Mouse (Mus musculus) cerebellum, adult 9-11 months (tissue): ENCODE data around the gene Mapkapk5.
A peak's percentile ranks its signal among the peaks of the same experiment; 100 is the strongest.
"Not testable (repeated sequence)": the region's sequence is repeated elsewhere in the genome, so short reads cannot be mapped to it uniquely, and the experiment has no call there.

Experiments
- DNase-seq: peaks from one replicate; pipeline ENCODE4 v3.0.0; 2022

Gene Mapkapk5

DNA sequence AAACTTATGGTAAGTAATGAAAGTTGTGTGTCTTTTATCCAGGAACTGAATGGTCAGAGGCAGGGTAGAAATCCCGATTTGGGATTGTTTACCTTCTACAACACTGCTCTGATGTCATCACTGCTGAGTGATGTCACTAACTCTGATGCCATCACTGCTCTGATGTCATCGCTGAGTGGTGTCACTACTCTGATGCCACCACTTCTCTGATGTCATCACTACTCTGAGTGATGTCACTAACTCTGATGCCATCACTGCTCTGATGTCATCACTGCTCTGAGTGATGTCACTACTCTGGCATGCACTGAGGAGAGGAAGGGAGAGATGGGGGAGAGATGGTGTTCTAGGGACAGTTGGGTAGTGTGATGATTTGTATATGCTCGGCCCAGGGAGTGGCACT lies 16.7 kb upstream of the Mapkapk5 start:
- no peak for DNase-seq

DNA sequence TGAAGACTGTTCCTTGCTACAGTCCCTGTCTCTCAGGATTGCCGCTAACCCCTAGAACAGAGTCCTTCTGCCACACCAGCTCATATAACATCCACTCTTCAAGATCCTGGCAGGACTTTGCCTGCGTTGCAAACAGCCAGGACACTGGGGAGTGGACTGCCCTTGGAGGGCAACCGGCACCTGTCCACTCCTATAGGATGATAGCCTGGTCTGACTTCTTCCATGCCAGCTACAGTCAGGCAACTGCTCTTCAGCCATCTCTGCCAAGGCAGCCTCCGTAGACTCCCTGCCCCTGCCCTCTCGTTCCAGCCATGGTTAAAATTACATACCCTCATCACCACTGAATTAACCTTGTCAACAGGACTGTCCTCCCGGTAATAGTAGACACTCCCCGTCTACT lies 3.5 kb upstream of the Mapkapk5 start:
- DNase-seq = no peak

DNA sequence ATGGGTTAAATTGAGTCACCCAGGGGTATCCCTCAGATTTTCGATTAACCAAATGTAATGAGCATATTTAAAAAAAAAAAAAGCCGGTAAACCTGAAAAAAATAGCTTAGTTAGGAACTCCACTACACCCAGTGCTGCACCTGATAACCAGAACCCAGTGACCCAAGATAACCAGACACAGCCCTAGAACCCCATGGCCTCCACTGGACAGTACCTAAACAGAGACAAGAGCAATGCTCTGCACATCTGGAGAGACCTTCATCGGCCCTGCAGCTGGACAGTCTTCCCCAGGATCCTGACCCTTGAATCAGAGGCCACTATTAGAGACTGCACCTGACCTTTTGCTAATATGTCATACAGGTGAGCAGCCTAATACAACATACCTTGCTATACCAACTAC lies 1.4 kb upstream of the Mapkapk5 start:
- DNase-seq = peak; percentile 13

DNA sequence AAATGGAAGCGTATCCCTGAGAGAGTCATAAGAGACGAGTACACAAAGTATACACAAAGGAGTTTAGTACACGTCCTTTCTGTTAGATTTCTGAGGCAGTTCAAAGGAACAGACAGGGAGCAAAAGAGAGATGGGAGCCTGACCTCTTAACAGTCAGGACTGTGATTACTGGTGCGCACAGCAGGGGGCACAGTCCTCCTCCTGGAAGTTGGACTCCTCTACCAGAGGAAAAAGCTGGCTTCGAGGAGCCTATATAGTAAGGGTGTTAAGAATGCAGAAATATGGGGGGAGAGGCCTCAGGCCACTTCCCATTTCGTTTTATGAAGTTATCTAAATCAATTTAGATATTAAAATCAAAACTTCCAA lies 808 bp upstream of the Mapkapk5 start:
- peak; percentile 49 for DNase-seq

DNA sequence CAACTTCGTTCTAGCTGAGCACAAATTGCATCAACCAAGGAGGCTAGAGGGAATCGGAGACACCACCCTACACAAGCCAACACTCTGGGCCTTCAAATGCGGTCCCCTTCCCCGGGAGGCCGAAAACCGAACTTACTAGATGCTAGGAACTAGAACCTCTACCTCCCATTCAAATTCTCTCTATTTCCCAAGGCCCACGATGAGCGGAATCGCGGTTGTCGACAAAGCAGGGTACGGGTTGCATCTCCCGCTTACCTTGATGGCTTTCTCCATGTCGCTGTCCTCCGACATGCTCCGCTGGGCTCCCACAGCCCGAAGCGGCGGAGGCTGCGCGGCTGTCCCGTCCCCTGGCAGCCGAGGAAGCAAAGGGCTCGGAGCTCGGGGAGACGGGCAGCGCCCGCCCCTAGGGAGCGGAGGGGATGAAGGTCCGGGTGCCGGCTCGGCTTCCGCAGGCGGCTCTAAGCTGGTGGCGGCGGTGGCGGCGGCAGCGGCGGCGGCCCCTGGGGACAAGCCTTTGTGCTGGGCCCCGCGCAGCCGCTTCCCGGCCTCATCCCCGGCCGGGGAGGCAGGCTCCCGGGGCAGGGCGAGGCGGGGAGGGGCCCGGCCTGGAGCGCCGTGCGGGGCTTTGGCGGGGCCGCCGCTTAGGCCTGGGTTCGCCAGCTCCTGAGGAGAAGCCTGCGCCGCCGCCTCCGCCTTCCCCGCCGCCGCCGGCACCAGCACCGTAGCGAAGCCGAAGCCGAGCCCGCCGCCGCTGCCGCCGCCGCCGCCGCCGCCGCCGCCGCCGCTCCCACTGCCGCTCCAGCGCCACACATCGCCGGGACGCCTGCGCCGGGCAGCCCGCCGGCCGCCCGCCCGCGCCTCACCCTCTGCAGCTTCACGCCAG lies 554 bp downstream of the Mapkapk5 start, which contains the start of the genes Adam1a and Gm42878:
Adam1a (minus strand) TSS at position 573 of the 883 bp plus-strand sequence.
Gm42878 (minus strand) TSS at position 573 of the 883 bp plus-strand sequence.
- no peak for DNase-seq

DNA sequence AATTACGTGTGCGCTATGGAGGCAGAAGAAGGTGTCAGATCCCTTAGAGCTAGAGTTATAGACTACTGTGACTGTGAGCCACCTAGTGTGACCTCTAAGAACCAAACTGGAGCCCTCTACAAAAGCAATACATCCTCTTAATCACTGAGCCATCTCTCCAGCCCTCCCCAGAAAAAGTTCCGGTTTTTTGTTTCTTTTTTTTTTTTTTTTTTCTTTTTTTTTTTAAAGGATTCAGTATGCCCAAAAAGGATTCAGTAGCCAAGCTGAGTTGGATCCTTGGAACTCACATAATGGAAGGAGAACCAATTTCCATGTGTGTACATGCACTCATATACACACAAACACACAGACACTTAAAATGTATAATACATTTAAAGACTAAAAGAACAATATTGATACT lies 2.3 kb downstream of the Mapkapk5 start:
- no peak for DNase-seq

DNA sequence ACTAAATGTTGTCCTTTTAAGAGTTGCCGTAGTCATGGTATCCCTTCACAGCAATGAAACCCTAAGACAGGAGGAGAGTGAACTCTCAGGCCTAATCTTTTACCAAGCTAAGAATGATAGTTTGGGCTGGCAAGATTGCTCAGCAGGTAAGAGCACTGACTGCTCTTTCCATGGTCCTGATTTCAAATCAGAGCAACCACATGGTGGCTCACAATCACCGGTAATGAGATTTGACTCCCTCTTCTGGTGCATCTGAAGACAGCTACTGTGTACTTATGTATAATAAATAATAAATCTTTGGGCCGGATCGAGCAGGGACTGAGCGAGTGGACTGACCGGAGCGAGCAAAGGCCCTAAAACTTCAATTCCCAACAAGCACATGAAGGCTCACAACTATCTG lies 4.5 kb downstream of the Mapkapk5 start:
- no peak for DNase-seq

DNA sequence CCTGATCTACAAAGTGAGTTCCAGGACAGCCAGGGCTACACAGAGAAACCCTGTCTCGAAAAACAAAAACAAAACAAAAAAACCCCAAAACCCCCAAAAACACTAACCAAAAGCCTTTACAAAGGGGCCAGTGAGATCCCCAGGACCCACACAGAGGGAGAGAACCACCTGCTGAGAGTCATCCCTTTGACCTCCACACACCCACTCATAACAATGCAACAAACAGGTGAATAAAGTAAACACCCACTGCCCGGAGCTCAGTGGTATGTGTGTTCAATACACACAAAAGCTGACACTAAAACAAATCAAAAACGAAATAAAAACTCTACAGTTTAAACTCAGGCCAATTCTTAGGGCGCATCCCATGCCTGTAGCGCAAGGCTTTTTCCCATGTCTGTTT lies 5.6 kb downstream of the Mapkapk5 start:
- DNase-seq = no peak

DNA sequence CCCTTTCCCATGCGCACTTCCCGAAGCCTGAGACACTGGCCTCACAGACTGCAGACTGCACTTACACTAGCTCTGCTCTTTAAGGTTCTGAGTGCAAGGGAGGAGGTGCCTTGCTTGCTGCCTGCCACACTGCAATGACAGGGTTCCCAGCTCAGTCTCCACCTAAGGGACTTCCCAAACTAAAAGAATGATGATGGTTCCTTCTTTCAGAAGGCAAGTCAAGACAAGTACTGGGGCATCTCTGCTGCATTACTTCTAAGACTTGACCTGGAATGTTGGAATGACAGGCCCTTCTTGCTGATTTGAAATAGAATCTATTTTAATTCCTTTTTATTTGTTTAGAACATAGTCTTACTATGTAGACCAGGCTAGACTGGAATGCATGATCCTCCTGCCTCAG lies 8.1 kb downstream of the Mapkapk5 start:
- no peak for DNase-seq

DNA sequence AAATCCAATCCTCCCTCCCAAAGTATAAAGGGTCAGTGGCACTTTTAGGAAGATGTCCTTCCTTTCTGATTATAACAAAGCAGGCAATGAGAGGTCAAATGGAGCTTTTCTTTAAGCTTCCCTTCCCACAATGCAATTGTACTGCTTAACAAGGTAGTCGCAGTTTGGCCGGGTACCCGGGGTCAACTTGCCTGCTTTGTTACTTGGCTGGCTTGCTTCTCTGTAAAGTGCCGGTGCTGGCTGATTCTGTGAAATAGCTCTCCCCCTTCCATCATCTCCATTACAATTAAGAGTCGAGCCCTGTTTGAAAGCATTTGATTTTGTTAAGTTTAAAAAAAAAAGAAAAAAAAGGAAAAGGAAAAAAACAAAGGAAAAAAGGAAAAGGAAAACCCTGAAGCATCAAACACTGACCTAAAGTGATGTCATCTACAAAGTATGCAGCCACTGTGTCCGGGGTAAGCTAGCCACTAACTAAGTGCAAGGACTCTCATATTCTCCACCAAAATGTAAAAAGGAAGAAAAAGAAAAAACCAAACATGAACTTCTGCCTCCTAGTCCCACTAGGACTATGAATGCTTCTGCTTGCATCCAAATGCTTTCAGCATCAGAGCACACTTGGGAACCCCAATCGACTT lies 8.7 kb downstream of the Mapkapk5 start:
- no peak for DNase-seq

DNA sequence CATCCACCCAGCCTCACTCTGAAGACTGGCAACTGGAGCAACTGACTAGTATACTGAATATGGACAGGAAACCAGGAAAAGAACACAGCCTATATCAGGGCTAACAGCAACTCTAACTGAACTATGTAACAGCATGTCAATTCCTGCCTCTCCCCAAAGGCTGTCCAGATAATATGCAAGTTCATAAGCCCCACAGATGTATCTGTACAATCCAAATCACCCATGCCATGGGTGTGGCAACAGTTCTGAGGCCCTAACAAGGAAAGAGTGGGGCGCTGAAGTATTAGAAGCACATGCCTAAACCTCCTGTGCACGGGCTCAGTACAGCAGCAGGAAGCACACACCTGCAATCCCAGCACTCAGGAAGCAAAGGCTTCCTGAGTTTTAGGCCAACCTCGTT lies 10.6 kb downstream of the Mapkapk5 start:
- DNase-seq = no peak

DNA sequence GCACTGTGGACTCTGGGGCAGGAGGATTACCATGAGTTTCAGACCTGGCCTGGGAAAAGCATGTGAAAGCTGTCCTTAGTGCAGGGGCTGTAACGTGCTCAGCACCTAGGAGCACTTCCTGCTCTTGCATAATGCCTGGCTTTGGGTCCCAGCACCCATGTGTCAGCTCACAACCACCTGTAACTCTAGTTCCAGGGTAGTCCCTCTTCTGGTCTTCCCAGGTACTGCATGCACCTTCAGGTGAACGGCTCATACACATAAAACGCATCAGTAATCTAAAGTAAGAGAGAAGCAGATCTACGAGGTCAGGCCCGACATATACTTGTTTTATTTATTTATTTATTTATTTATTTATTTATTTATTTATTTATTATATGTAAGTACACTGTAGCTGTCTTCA lies 11.2 kb downstream of the Mapkapk5 start:
- no peak for DNase-seq

DNA sequence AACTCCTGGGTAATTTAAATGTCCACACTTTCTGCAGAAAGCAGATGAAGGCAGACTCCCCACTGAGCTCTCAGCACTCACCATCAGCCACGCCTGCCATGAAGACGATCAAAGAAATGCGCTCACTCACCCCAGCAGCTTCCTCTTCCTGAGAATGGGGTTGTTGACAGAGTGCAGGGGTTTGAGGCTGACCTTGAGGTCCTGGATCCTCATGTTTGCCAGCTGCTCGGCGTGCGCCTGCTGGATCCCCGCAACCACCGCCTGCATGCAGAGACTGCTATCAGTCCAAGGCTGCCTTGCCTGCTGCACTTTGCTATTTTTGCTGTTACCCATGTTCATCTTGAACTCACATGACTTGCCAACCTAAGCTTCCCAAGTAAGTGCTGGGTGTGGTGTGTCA lies 18.7 kb downstream of the Mapkapk5 start:
- no peak for DNase-seq

DNA sequence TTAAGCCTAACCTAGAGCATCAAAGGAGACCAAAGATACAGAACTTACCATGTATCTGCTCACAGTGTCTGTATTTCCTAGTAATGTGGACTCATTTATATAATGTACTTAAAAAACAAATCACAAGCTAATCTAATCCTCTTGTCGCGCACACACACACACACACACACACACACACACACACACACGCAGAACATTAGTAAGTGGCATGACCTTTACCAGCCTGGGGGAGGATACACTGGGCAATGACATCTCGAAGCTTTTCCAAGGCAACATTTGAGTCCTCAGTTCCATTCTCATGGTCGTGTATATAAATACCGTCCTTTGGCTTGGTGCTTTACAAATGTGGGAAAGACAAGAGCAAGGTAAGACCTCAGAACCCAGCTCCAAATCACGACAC lies 19.2 kb downstream of the Mapkapk5 start:
- DNase-seq = no peak

DNA sequence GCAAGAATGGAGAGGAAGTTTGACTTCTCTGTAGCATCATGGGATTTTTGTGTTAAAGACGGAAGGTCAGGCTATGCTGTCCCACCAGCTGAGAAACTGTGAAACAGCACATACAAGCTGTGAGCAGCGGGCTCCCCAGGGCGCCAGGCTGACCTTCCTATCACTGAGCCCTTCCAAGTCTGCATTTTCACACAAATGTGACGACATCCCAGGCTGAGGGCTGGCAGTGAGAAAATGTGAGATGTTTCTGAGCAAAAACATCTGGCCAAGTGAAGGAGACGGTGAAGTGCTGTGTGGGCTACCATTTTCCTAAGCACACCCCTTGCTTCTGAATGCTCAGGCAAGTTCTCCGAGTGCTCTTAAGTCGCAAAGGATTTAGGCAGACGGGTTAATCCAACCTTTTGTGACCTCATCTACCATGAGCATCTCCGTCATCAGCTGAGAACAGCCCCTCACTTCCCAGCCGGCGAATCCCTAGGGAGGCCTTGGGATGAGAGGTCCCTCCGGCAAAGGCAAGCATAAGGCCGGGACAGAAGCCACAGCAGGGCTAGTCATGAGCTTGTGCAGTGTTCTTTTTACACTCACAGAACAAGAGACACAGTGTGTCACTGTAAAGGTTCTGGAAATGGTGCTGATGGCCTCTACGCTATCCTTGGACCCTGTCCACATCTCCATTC lies 19.8 kb downstream of the Mapkapk5 start:
- DNase-seq = no peak

DNA sequence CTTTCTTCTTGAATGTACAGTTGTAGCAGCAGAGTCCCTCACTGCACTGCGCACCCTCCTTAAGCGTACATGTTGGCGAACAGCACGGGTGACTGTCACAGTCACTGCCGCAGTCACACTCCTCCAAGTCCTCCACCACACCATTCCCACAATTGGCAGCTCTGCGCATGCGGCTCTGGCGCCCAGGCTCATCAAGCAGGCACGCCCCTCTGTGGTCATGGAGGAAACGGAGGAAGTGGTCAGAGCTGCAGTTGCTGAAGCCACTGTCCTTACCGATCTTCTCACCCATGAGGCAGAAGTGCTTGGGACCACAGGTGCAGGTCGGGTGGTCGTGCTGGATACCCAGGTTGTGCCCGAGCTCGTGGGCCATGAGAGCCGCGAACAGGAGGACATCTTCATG lies 25.9 kb downstream of the Mapkapk5 start:
- not testable (repeated sequence) for DNase-seq

DNA sequence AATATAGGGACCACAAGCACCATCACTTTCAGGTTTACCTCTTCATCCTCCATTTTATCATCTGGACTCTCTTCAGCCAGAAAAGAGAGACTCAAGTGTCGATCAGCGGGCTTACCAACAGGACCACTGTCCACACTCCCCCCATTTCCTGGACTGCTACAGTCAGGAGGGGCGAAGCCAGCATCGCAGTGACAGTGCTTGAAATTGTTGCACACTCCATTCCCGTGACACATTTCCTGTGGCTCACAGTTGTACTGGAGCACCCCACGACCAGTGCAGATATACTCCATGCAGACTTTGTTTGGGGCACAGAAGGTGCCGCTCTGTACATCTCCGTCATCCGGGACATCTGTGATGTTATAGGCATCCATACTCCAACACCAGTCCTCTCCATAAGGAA lies 26.7 kb downstream of the Mapkapk5 start:
- DNase-seq = no peak

DNA sequence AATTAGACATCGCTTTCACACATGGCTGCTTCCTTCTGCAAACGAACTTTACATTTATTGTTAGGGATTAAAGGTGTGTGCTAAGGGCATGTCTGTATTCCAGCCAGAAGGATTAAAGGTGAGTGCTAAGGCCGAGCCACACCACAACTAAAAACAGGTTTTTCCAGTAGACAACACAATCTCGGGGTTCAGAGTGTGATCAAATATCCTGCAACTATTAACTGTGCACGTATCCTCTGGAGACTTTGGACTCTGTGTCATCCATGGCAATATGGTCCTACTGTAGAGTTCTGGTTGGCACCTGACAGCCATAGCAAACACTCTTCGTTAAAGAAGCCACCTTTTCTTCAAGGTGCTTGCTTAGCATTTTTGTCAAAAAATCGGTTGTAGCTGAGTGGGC lies 35.7 kb downstream of the Mapkapk5 start:
- no peak for DNase-seq

DNA sequence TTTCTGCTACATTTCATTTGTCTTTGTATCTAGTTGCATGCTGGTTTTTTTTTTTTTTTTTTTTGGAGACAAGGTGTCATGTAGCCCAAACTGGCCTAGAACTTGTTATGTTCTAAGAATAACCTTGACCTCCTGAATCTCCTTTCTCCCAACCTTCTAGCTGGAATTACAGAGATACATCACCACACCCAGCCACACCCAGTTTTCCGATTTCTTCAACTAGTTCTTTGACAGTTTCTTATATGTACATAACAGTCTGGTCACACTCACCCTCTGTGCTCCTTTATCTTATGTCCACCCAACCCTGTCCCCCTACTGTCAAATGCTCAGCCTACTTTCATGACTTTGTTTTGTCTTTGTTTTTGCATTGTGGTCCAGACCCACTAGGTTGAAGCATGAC lies 38.9 kb downstream of the Mapkapk5 start:
- no peak for DNase-seq

DNA sequence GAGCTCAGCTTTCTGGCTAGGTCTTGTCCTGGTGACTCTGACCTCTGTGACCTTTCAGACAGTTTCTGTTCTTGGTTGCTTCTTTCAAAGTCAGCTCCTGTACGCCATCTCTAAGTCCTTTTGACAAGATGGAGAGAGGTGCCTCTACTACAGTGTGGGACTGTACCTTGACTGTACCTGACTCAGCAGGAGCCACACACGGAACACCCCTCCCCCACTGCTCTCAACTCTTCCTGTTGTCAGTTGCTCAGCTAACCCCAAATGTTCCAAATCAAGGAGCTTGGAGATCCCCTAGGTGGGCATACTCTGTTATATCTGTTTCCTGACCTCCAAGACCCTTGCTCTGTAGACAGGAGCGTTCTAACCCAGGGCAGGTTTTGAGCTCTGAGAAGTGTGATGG lies 42.5 kb downstream of the Mapkapk5 start, which contains the start of gene Adam1b:
Adam1b (minus strand) TSS at position 205 of the 400 bp plus-strand sequence.
- no peak for DNase-seq

DNA sequence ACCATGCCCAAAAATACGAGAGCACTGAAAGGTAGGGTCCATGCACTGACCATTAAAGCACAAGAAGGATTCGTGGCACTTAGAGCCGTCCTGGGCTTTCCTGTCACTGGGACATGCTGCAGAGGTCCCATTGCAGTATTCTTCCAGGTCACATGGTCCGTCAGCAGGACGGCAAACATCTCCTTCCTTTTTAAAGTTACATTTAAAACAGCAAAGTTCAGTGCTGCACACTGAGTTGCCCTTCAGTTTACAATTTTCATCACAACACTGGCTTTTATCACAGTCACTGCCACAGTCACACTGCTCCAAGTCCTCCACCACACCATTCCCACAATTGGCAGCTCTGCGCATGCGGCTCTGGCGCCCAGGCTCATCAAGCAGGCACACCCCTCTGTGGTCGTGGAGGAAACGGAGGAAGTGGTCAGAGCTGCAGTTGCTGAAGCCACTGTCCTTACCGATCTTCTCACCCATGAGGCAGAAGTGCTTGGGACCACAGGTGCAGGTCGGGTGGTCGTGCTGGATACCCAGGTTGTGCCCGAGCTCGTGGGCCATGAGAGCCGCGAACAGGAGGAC lies 44.2 kb downstream of the Mapkapk5 start:
- DNase-seq = not testable (repeated sequence)

DNA sequence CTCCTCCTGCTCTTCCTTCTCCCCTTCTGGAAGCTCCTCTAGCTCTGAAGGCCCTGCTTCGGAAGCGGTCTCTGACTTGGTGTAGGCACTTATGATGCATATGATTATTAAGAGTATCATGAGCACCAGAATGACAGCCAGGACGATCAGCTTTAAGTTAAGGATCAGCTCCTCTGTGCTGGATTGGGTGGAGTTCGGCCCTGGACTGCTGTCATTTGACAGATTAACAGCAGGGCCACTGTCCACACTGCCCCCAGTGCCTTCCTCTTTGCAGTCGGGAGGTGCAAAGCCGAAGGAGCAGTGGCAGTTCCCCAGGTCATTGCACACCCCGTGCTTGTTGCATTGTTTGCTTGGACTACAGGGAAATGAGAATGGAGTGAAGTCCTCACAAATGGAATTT lies 45.0 kb downstream of the Mapkapk5 start:
- no peak for DNase-seq

DNA sequence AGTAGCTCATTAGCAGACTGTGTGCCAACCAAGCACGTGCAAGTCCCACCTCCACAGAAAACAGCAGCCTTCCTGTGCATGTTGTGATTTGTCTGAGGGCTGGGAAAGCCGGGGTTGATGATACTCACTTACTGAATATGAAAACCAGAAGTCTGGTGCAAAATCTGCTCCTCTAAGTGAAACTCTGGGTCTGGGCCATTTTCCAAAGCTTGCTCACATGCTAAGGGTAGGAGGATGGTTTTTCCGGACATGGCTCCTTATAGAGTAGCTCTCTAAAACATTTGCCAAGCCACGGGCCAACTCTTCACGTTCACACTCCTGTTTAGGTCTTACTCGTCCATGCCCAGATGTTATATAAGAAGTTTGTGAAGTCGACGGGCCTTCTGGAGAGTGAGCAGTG lies 52.4 kb downstream of the Mapkapk5 start:
- no peak for DNase-seq
